Mouse (Mus musculus) ES-Bruce4 (cell line): ENCODE data around the gene Klhl29.

ENCODE experiments used
- CTCF ChIP-seq: IDR thresholded peaks from one replicate; pipeline ENCODE4 v1.8.1; 2011; ENCODE audit warnings: low read depth, low read length
- POLR2A ChIP-seq: IDR thresholded peaks from one replicate; pipeline ENCODE4 v1.8.1; 2011; ENCODE audit warnings: low read length; ENCODE audit not compliant: insufficient read depth

GRCm38 (mm10) chr12:5122972-5123371 lies 252.5 kb downstream of the Klhl29 start:
- no peak for TF ChIP-seq POLR2A
- TF ChIP-seq CTCF: no peak
